Comparison of ENCODE assay signal across 25 mouse cellular contexts in the genomic region with DNA sequence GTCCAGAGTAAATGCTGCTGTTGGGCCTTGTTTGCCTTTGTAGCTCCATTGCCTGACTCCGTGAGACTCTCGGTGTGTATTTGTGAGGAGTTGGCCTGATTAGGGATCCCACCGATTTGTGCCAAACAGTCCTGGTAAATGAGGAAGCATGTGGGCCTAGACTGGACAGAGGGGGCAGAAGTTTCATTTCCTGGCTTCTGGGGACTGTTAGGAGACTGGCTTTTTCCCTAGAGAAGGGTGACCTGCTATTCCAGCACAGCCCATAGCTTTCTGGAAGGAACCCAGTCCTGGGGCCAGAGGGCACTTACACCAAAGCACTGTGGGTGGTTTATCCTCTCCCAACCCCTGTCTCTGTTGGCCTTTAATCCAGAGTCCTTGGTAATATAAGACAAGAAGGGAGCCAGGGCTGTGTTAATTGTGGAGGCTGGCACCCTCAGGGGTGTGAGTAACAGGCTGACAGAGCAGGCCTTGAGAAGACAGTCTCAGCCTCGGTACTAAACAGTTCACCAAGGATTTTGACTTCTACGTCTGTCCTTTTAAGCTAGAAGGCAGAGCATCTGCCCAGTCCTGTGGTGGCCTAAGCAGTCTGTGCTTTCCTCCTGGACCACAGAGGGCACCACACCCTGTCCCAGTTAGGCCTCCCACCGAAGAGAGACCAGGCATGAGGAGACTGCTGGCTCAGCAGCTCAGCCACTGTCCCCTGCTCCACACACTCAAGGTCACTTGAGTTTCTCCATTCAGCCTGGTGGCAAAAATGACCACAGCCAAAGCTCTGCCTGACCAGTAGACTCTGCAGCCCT. TPM values are rescaled to one million over a fixed set of nuclear protein-coding genes. Genes with fewer than 3 reads are reported as not detected.
DNase-seq lines count a peak whose midpoint lies in the region; ATAC-seq and TF ChIP-seq lines count a peak whose summit lies in the region.
"Had no signal": no experiment of that assay in that cellular context is flagged by ENCODE, and none has a peak within 500 bp of the region (broad histone marks: within the 10 kb centered on the region; RNA-seq: fewer than 3 reads in every experiment).

No protein-coding gene starts in this region.

- peak; percentile 69 for DNase-seq in adrenal gland, adult 2 months
- DNase-seq in adrenal gland, postnatal 4 days (ENCODE audit: low spot score in 2 of 2): no peak
- no peak for DNase-seq in Patski (ENCODE audit: low read depth, low spot score)
- DNase-seq in gonadal fat pad, adult 2 months (ENCODE audit: low read depth): peak; percentile 33
- peak; percentile 71 for DNase-seq in kidney, postnatal 14 days
- DNase-seq in left cerebral cortex, postnatal 14 days (ENCODE audit: low spot score in 2 of 2): no peak
- no peak for DNase-seq in embryo, embryonic 9.5 days (ENCODE audit: extremely low spot score)
- no peak for DNase-seq in cerebellum, postnatal 25 days
- DNase-seq: cerebellum, postnatal 10 days; forebrain, postnatal 0 days; heart, postnatal 4 days; layer of hippocampus, adult 9-11 months; lung, adult 2 months; right cerebral cortex, postnatal 4 days; thymus, postnatal 25 days had no signal

- CTCF ChIA-PET in Patski (lab: Charles Lee): interaction anchor here (0.8 to 1.2 kb wide), 2 partner anchors 8 to 67 kb away, joined by 3 to 5 read pairs; partner anchors contain the start of gene Pdzk1

- in situ Hi-C loops in Patski (cut with MboI; ENCODE audit: low pct_unique_long_range_greater_than_20kb): no loop called here

- H3K27me3 ChIP-seq in Patski: no peaks in the 10 kb centered on the region

- intact Hi-C loops in left cerebral cortex, postnatal 14 days (cut with DNase I): no loop called here

- no peak for TF ChIP-seq CTCF in Patski (IDR thresholded peaks at IDR 0.05)

- peak; percentile 33 for ATAC-seq in Patski
- ATAC-seq: forebrain, postnatal 0 days; hindbrain, embryonic 16.5 days; intestine, embryonic 16.5 days; liver, embryonic 12.5 days; midbrain, embryonic 16.5 days had no signal

- POLR2A ChIA-PET in Patski (lab: Charles Lee): no interaction called here

RNA-seq across cellular contexts. Expression of gene Pdzk1, which starts 8.8 kb away (rescaled TPM):
- total RNA-seq in adrenal gland, adult 2 months (2021): under 1 TPM; 0.26 to 0.35 TPM
- polyA plus RNA-seq in adrenal gland, adult 2 months (2012; rRNA removed): not detected in 2 replicates
- 10 to 100 TPM in 1 of 2 experiments, 1 to 10 TPM in 1; 7.2 to 40.4 TPM for total RNA-seq in adrenal gland, postnatal 4 days (2021)
- polyA plus RNA-seq in Patski (2021): 0.24 TPM
- 49.3 and 91.8 TPM in 2 replicates for polyA plus RNA-seq in gonadal fat pad, adult 2 months (2012; rRNA removed)
- total RNA-seq in left cerebral cortex, postnatal 14 days (2021): not detected
- total RNA-seq: forebrain, postnatal 0 days; megakaryocyte-erythroid progenitor cell, adult 5-6 weeks had no signal
- polyA plus RNA-seq: embryonic facial prominence, embryonic 14.5 days; heart, embryonic 14.5 days; limb, embryonic 10.5 days had no signal

RNA-seq across cellular contexts. Expression of gene Cd160, which starts 8.8 kb away (rescaled TPM):
- total RNA-seq in adrenal gland, adult 2 months (2021): not detected
- 0.18 TPM in 1 of 2 replicates, not detected in the other for polyA plus RNA-seq in adrenal gland, adult 2 months (2012; rRNA removed)
- total RNA-seq in adrenal gland, postnatal 4 days (2021): under 1 TPM in 1 of 2 experiments, not detected in 1; 0.48 TPM
- 0.19 TPM for polyA plus RNA-seq in Patski (2021)
- 0.53 and 0.82 TPM in 2 replicates for polyA plus RNA-seq in gonadal fat pad, adult 2 months (2012; rRNA removed)
- not detected for total RNA-seq in left cerebral cortex, postnatal 14 days (2021)
- total RNA-seq: forebrain, postnatal 0 days; gastrocnemius, postnatal 4 days; heart, postnatal 4 days; left cerebral cortex, adult 2 months had no signal
- polyA plus RNA-seq: heart, embryonic 14.5 days had no signal

Comparison
In these comparisons a context has a peak if more than half of its experiments do, and no peak if none do; other contexts are left out.
1. DNase-seq: peak in adrenal gland, adult 2 months (single experiment), gonadal fat pad, adult 2 months (single experiment) and kidney, postnatal 14 days (single experiment); none in adrenal gland, postnatal 4 days (0 of 2), Patski (single experiment), left cerebral cortex, postnatal 14 days (0 of 2), embryo, embryonic 9.5 days (single experiment) and cerebellum, postnatal 25 days (0 of 2).
2. RNA of gene Pdzk1, which starts 8.8 kb away (total RNA-seq): 7.2 to 40.4 TPM in adrenal gland, postnatal 4 days; 0.26 to 0.35 TPM in adrenal gland, adult 2 months and not detected in left cerebral cortex, postnatal 14 days; every median in the first group is over 4 times any median in the second.